Mouse (Mus musculus): Measurements from ENCODE around the gene Dydc2.

GRCm38 (mm10) chr14:41047402-41047801 lies 21.6 kb downstream of the Dydc2 start:
- TF ChIP-seq CTCF (IDR thresholded peaks at IDR 0.05; ENCODE audit: control insufficient read depth, insufficient read depth, insufficient replicate concordance, low read depth, low read length) = no peak
- TF ChIP-seq POLR2A (IDR thresholded peaks at IDR 0.05; ENCODE audit: control insufficient read depth, low read depth, low read length) = no peak
